Mouse (Mus musculus): Measurements from ENCODE around the gene Ifitm7. TPM values are rescaled to one million over a fixed set of nuclear protein-coding genes. Genes with fewer than 3 reads are reported as not detected.

Ifitm7 gene
- polyA plus RNA-seq, 1 experiment = not detected

DNA sequence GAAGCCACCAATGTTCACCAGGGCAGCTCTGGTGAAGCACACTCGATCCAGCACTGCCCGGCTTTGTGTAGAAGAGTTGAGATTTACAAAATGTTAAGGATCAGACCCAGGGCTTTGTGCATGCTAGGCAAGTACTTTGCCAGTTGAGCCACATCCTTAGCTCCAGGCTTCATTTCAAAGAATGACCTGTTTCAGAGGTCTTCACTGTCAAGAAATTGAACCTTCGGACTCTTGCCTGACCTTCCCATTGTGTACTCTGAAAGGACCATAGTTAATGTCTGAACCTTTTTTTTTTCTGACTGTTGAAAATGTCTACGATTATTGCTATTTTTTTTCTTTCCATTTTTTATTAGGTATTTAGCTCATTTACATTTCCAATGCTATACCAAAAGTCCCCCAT is 23.3 kb upstream of the Ifitm7 start:
- TF ChIP-seq CTCF (IDR thresholded peaks at IDR 0.05; ENCODE audit: insufficient read depth, low read depth, low read length) (no peak), POLR2A (IDR thresholded peaks at IDR 0.05; ENCODE audit: insufficient read depth, low read depth, low read length) (no peak)
- whole genome bisulfite sequencing = 86% methylated on average over 4 of the region's 4 CpGs
- Histone ChIP-seq H3K4me1 (ENCODE audit: control insufficient read depth, insufficient read depth, low read length) (no peaks in the 10 kb centered on the region), H3K27ac (ENCODE audit: insufficient read depth, low read depth, low read length) (no peak overlapping the region), H3K4me3 (ENCODE audit: insufficient read depth, low read depth, low read length) (no peak overlapping the region)

DNA sequence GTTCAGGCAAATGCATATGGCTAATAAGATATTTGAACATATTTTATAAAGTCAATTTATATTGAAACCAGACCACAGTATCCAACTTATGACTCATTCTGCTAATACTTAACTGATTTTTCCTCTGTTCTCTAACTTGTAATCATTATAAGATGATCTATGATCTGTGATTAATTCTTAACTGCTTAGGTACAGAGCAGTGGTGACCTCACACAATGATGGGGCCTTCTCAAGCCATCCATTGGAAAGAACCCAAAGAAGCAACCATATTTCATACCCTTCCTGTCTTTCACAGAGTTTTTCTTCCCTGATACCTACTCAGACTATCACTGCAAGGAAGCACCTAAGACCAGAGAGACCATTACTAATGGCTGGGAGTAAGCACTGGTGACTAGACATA is 22.0 kb upstream of the Ifitm7 start:
- peaks cover 2% of the 10 kb centered on the region; the same call in 1 of the 2 replicates for H3K4me1 ChIP-seq (ENCODE audit: control insufficient read depth, insufficient read depth, low read length)
- TF ChIP-seq CTCF (IDR thresholded peaks at IDR 0.05; ENCODE audit: insufficient read depth, low read depth, low read length) = no peak
- no peak for TF ChIP-seq POLR2A (IDR thresholded peaks at IDR 0.05; ENCODE audit: insufficient read depth, low read depth, low read length)

DNA sequence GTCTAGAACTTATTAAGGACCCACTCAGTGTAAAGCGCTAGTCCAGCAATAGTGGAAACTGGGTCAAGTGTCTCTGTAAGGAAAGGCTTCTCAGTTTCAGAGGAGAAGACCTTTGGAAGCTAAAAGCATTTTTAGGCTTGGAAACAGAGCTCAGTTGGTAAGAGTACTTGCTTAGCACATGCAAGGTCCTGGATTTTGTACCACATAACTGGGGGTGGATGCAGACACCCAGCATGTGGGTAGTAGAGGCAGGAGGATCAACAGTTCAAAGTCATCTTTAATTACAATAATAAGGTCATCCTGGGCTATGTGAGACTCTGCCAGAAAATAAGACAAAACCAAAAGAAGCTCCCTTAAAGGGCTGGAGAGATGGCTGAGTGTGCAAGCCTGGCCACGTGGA is 21.4 kb upstream of the Ifitm7 start:
- H3K27ac ChIP-seq (ENCODE audit: insufficient read depth, low read depth, low read length) = no peak overlapping the region
- peaks cover 2% of the 10 kb centered on the region; the same call in 1 of the 2 replicates for H3K4me1 ChIP-seq (ENCODE audit: control insufficient read depth, insufficient read depth, low read length)
- no peak overlapping the region for H3K4me3 ChIP-seq (ENCODE audit: insufficient read depth, low read depth, low read length)
- 65% methylated on average over 2 of the region's 2 CpGs for WGBS
- TF ChIP-seq POLR2A (IDR thresholded peaks at IDR 0.05; ENCODE audit: insufficient read depth, low read depth, low read length) = no peak
- TF ChIP-seq CTCF (IDR thresholded peaks at IDR 0.05; ENCODE audit: insufficient read depth, low read depth, low read length) = no peak

More for the DNA sequence above, 22.0 kb upstream of the Ifitm7 start:
- H3K4me3 ChIP-seq (ENCODE audit: insufficient read depth, low read depth, low read length) = no peak overlapping the region
- no peak overlapping the region for H3K27ac ChIP-seq (ENCODE audit: insufficient read depth, low read depth, low read length)

- TF ChIP-seq CTCF (IDR thresholded peaks at IDR 0.05; ENCODE audit: insufficient read depth, low read depth, low read length) (no peak), POLR2A (IDR thresholded peaks at IDR 0.05; ENCODE audit: insufficient read depth, low read depth, low read length) (no peak)
- WGBS = 62% methylated on average over 4 of the region's 4 CpGs
- peaks cover 2% of the 10 kb centered on the region; the same call in 1 of the 2 replicates for H3K4me1 ChIP-seq (ENCODE audit: control insufficient read depth, insufficient read depth, low read length)
- H3K27ac ChIP-seq (ENCODE audit: insufficient read depth, low read depth, low read length) = no peak overlapping the region
- no peak overlapping the region for H3K4me3 ChIP-seq (ENCODE audit: insufficient read depth, low read depth, low read length)
Observed at GRCm38 (mm10) chr16:14005266-14005665, 18.6 kb upstream of the Ifitm7 start.

- TF ChIP-seq CTCF (IDR thresholded peaks at IDR 0.05; ENCODE audit: insufficient read depth, low read depth, low read length) (no peak), POLR2A (IDR thresholded peaks at IDR 0.05; ENCODE audit: insufficient read depth, low read depth, low read length) (no peak)
- no peak overlapping the region for H3K4me3 ChIP-seq (ENCODE audit: insufficient read depth, low read depth, low read length)
- no peak overlapping the region for H3K27ac ChIP-seq (ENCODE audit: insufficient read depth, low read depth, low read length)
- H3K4me1 ChIP-seq (ENCODE audit: control insufficient read depth, insufficient read depth, low read length) = peaks cover 2% of the 10 kb centered on the region; the same call in 1 of the 2 replicates
- WGBS = 86% methylated on average over 2 of the region's 2 CpGs
Observed at GRCm38 (mm10) chr16:14004726-14005125, 18.0 kb upstream of the Ifitm7 start.

DNA sequence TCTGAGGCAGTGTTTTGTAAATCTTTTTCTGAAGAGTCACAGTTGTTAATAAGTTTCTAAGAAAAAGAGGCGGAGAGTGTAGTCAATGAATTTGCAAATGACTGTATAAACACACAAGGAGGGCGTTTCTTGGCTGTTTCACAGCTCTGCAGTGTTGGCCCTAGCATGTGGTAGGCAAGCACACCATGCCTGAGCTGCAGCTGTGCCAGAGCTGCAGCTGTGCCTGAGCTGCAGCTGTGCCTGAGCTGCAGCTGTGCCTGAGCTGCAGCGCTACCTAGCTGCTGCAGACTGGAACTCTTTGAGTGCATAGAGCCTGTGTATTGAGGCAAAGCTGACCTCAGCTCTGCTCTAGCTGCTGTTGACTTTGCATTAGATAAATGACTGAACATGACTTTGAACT is 17.5 kb upstream of the Ifitm7 start:
- WGBS = 12% methylated on average over 3 of the region's 3 CpGs
- H3K27ac ChIP-seq (ENCODE audit: insufficient read depth, low read depth, low read length) = no peak overlapping the region
- peaks cover 2% of the 10 kb centered on the region; the same call in 1 of the 2 replicates for H3K4me1 ChIP-seq (ENCODE audit: control insufficient read depth, insufficient read depth, low read length)
- no peak for TF ChIP-seq CTCF (IDR thresholded peaks at IDR 0.05; ENCODE audit: insufficient read depth, low read depth, low read length)
- TF ChIP-seq POLR2A (IDR thresholded peaks at IDR 0.05; ENCODE audit: insufficient read depth, low read depth, low read length) = no peak
- H3K4me3 ChIP-seq (ENCODE audit: insufficient read depth, low read depth, low read length) = no peak overlapping the region

GRCm38 (mm10) chr16:14003386-14004130 is 16.9 kb upstream of the Ifitm7 start:
- 54% methylated on average over 8 of the region's 8 CpGs for WGBS
- peaks cover 2% of the 10 kb centered on the region; the same call in 1 of the 2 replicates for H3K4me1 ChIP-seq (ENCODE audit: control insufficient read depth, insufficient read depth, low read length)
- no peak for TF ChIP-seq POLR2A (IDR thresholded peaks at IDR 0.05; ENCODE audit: insufficient read depth, low read depth, low read length)
- no peak for TF ChIP-seq CTCF (IDR thresholded peaks at IDR 0.05; ENCODE audit: insufficient read depth, low read depth, low read length)
- no peak overlapping the region for H3K27ac ChIP-seq (ENCODE audit: insufficient read depth, low read depth, low read length)
- H3K4me3 ChIP-seq (ENCODE audit: insufficient read depth, low read depth, low read length) = no peak overlapping the region

DNA sequence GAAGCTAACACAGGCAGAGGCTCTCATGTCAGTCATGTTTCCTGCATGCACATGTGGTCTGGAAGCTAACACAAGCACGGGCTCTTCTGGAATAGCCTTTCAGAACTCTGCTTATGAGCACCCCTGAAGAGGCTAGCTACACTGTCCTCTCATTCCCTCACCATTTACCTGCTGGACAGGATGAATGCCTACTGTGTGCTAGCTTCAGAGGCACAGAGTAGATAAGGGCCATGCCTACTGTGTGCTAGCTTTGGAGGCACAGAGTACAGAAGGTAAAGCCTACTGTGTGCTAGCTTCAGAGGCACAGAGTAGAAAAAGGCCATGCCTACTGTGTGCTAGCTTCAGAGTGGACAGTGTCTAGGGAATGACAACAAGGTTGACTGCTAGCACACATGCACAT is 7.8 kb upstream of the Ifitm7 start:
- H3K27ac ChIP-seq (ENCODE audit: insufficient read depth, low read depth, low read length) = no peak overlapping the region

GRCm38 (mm10) chr16:13994076-13994475 is 7.4 kb upstream of the Ifitm7 start:
- WGBS = 93% methylated on average over 1 of the region's 1 CpGs
- Histone ChIP-seq H3K4me1 (ENCODE audit: control insufficient read depth, insufficient read depth, low read length) (peaks cover 3% of the 10 kb centered on the region; the same call in 1 of the 2 replicates), H3K4me3 (ENCODE audit: insufficient read depth, low read depth, low read length) (no peak overlapping the region), H3K27ac (ENCODE audit: insufficient read depth, low read depth, low read length) (no peak overlapping the region)
- no peak for TF ChIP-seq CTCF (IDR thresholded peaks at IDR 0.05; ENCODE audit: insufficient read depth, low read depth, low read length)
- TF ChIP-seq POLR2A (IDR thresholded peaks at IDR 0.05; ENCODE audit: insufficient read depth, low read depth, low read length) = no peak

More for the DNA sequence above, 7.8 kb upstream of the Ifitm7 start:
- TF ChIP-seq POLR2A (IDR thresholded peaks at IDR 0.05; ENCODE audit: insufficient read depth, low read depth, low read length) (no peak), CTCF (IDR thresholded peaks at IDR 0.05; ENCODE audit: insufficient read depth, low read depth, low read length) (no peak)
- 81% methylated on average over 1 of the region's 1 CpGs for WGBS
- H3K4me3 ChIP-seq (ENCODE audit: insufficient read depth, low read depth, low read length) = no peak overlapping the region
- peaks cover 3% of the 10 kb centered on the region; the same call in 1 of the 2 replicates for H3K4me1 ChIP-seq (ENCODE audit: control insufficient read depth, insufficient read depth, low read length)

Data from olfactory bulb, adult 2 months (tissue).